Mouse (Mus musculus) spleen, postnatal 4 days (tissue): ENCODE data around the gene Patz1.

Source experiments
- DNase-seq, 2 experiments: peaks; one replicate each; pipeline ENCODE4 v3.0.0; 2022; ENCODE audit warnings: low spot score in 2 of 2

Gene Patz1

GRCm38 (mm10) chr11:3329891-3330451 is 41.3 kb downstream of the Patz1 start, which contains the start of gene Pik3ip1:
Gene Pik3ip1 (plus strand): TSS chr11:3330401.
- no peak for DNase-seq

- peak; percentile 78 to 84 for DNase-seq
Measured at GRCm38 (mm10) chr11:3330566-3330965, 41.9 kb downstream of the Patz1 start.

GRCm38 (mm10) chr11:3330991-3331750 is 42.5 kb downstream of the Patz1 start:
- no peak for DNase-seq

- DNase-seq = peak; percentile 85 to 91
Measured at GRCm38 (mm10) chr11:3331756-3332642, 43.3 kb downstream of the Patz1 start.

- no peak for DNase-seq
Measured at GRCm38 (mm10) chr11:3333111-3333695, 44.5 kb downstream of the Patz1 start.

GRCm38 (mm10) chr11:3334141-3334710 is 45.6 kb downstream of the Patz1 start:
- no peak for DNase-seq

- no peak for DNase-seq
Measured at GRCm38 (mm10) chr11:3334711-3335316, 46.1 kb downstream of the Patz1 start.

- DNase-seq = peak in 1 of 2 experiments; percentile 55
Measured at GRCm38 (mm10) chr11:3335651-3336216, 47.1 kb downstream of the Patz1 start.

- no peak for DNase-seq
Measured at GRCm38 (mm10) chr11:3336602-3337001, 47.9 kb downstream of the Patz1 start.

- DNase-seq = no peak
Measured at GRCm38 (mm10) chr11:3337173-3337955, 48.7 kb downstream of the Patz1 start.

GRCm38 (mm10) chr11:3337961-3338360 is 49.3 kb downstream of the Patz1 start:
- no peak for DNase-seq

GRCm38 (mm10) chr11:3341476-3341875 is 52.8 kb downstream of the Patz1 start:
- no peak for DNase-seq

- no peak for DNase-seq
Measured at GRCm38 (mm10) chr11:3344916-3345315, 56.2 kb downstream of the Patz1 start.

GRCm38 (mm10) chr11:3346351-3346750 is 57.7 kb downstream of the Patz1 start:
- DNase-seq = no peak

GRCm38 (mm10) chr11:3347091-3347834 is 58.6 kb downstream of the Patz1 start:
- peak; percentile 82 to 94 for DNase-seq

GRCm38 (mm10) chr11:3347835-3348195 is 59.1 kb downstream of the Patz1 start:
- DNase-seq = no peak

GRCm38 (mm10) chr11:3348576-3349342 is 60.1 kb downstream of the Patz1 start:
- no peak for DNase-seq

- DNase-seq = no peak
Measured at GRCm38 (mm10) chr11:3349343-3349695, 60.6 kb downstream of the Patz1 start.

GRCm38 (mm10) chr11:3352131-3352530 is 63.5 kb downstream of the Patz1 start:
- no peak for DNase-seq
